Mouse (Mus musculus): ENCODE results near the gene Six6. TPM values are rescaled to one million over a fixed set of nuclear protein-coding genes. Genes with fewer than 3 reads are reported as not detected.

The Six6 gene
- polyA plus RNA-seq, 1 experiment, result not detected

DNA sequence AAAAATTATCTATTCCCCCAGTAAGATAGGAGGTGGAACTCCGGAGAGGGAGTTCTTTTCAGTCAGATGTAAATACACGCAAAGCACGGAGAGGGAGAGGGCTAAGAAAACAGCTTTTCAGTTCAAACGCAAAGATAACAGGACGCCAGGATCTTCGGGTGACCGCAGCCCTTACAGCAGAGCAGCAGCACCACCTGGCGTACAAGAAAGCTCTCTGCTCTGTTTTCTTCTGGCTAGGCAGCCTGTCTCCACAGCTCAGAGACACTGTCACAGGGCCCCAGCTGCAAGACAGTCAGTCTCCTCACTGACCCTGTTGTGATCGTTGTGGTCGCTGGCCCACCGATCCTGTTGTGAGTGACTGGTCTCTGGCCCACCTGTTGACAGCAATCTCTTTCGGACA lies 37.0 kb downstream of the Six6 start:
- Histone ChIP-seq H3K4me3 (ENCODE audit: low read depth, low read length) (no peak overlapping the region), H3K27ac (ENCODE audit: insufficient read depth, low read depth, low read length) (no peak overlapping the region), H3K4me1 (ENCODE audit: control insufficient read depth, insufficient read depth, insufficient read length, low read length) (no peaks in the 10 kb centered on the region), H3K27me3 (ENCODE audit: control insufficient read depth, insufficient read depth, low read length) (peaks cover 2% of the 10 kb centered on the region; the same call in 1 of the 2 replicates), H3K36me3 (ENCODE audit: control insufficient read depth, insufficient read depth, low read length) (no peaks in the 10 kb centered on the region)
- TF ChIP-seq POLR2A (IDR thresholded peaks at IDR 0.05; ENCODE audit: low read depth, low read length) (no peak), CTCF (IDR thresholded peaks at IDR 0.05; ENCODE audit: extremely low read depth, insufficient read length, insufficient replicate concordance, low read depth, low read length) (peak; percentile 69)
- 4% methylated on average over 12 of the region's 12 CpGs for WGBS

GRCm38 (mm10) chr12:72977851-72978250 lies 38.2 kb downstream of the Six6 start:
- no peaks in the 10 kb centered on the region for H3K36me3 ChIP-seq (ENCODE audit: control insufficient read depth, insufficient read depth, low read length)
- H3K4me3 ChIP-seq (ENCODE audit: low read depth, low read length), result no peak overlapping the region
- no peak for TF ChIP-seq POLR2A (IDR thresholded peaks at IDR 0.05; ENCODE audit: low read depth, low read length)
- no peak for TF ChIP-seq CTCF (IDR thresholded peaks at IDR 0.05; ENCODE audit: extremely low read depth, insufficient read length, insufficient replicate concordance, low read depth, low read length)
- 0 out of 2 replicates have a peak, but pooled peaks cover 2% of the 10 kb centered on the region for H3K27me3 ChIP-seq (ENCODE audit: control insufficient read depth, insufficient read depth, low read length)
- H3K4me1 ChIP-seq (ENCODE audit: control insufficient read depth, insufficient read depth, insufficient read length, low read length), result no peaks in the 10 kb centered on the region
- no peak overlapping the region for H3K27ac ChIP-seq (ENCODE audit: insufficient read depth, low read depth, low read length)
- 79% methylated on average over 3 of the region's 3 CpGs for WGBS

- 55% methylated on average over 5 of the region's 5 CpGs for WGBS
- Histone ChIP-seq H3K4me1 (ENCODE audit: control insufficient read depth, insufficient read depth, insufficient read length, low read length) (no peaks in the 10 kb centered on the region), H3K27ac (ENCODE audit: insufficient read depth, low read depth, low read length) (no peak overlapping the region), H3K36me3 (ENCODE audit: control insufficient read depth, insufficient read depth, low read length) (no peaks in the 10 kb centered on the region), H3K27me3 (ENCODE audit: control insufficient read depth, insufficient read depth, low read length) (0 out of 2 replicates have a peak, but pooled peaks cover 2% of the 10 kb centered on the region), H3K4me3 (ENCODE audit: low read depth, low read length) (no peak overlapping the region)
- no peak for TF ChIP-seq POLR2A (IDR thresholded peaks at IDR 0.05; ENCODE audit: low read depth, low read length)
- TF ChIP-seq CTCF (IDR thresholded peaks at IDR 0.05; ENCODE audit: extremely low read depth, insufficient read length, insufficient replicate concordance, low read depth, low read length), result no peak
Measured at GRCm38 (mm10) chr12:72979236-72979635, 39.5 kb downstream of the Six6 start.

GRCm38 (mm10) chr12:72982616-72983015 lies 42.9 kb downstream of the Six6 start:
- H3K27me3 ChIP-seq (ENCODE audit: control insufficient read depth, insufficient read depth, low read length), result no peaks in the 10 kb centered on the region
- H3K4me1 ChIP-seq (ENCODE audit: control insufficient read depth, insufficient read depth, insufficient read length, low read length), result no peaks in the 10 kb centered on the region
- 63% methylated on average over 10 of the region's 10 CpGs for WGBS
- H3K36me3 ChIP-seq (ENCODE audit: control insufficient read depth, insufficient read depth, low read length), result no peaks in the 10 kb centered on the region
- no peak overlapping the region for H3K4me3 ChIP-seq (ENCODE audit: low read depth, low read length)
- TF ChIP-seq CTCF (IDR thresholded peaks at IDR 0.05; ENCODE audit: extremely low read depth, insufficient read length, insufficient replicate concordance, low read depth, low read length) (no peak), POLR2A (IDR thresholded peaks at IDR 0.05; ENCODE audit: low read depth, low read length) (no peak)
- no peak overlapping the region for H3K27ac ChIP-seq (ENCODE audit: insufficient read depth, low read depth, low read length)

DNA sequence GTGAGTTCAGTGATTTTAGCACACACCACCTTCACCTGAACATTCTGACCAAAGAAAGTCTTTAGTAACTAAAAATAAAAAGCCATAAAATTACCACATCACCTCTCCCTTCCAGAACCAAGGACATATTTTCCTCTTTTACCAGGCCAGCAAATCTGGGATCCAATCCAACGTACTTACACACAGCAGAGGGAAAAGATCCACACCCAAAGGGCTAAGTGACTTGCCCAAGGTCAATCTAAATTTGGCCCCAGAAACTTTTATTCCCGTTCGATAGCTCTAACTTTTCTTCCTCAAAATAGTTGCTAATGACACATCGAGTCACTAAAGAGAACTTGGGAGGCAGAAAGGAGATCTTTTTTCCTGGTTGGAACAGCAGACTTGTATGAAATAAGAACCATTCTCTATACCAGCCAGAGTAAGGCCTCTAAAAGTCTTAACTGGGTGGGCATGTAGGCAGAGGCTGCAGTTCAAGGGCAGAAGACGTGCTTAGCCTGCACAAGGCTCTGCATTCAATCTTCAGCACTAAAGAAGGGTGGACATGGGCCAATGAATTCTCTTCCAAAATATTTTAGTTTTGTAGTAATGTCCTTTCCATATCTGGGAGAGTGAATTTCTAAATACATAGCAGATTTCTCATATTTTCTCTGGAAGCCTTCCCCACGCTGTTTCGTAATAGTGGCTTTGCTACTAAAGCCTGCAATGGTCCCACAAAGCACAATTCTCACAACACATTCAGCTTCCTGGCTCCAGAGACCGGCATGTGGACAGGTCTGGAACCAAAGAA lies 43.6 kb downstream of the Six6 start:
- no peak for TF ChIP-seq CTCF (IDR thresholded peaks at IDR 0.05; ENCODE audit: extremely low read depth, insufficient read length, insufficient replicate concordance, low read depth, low read length)
- TF ChIP-seq POLR2A (IDR thresholded peaks at IDR 0.05; ENCODE audit: low read depth, low read length), result no peak
- WGBS, result 57% methylated on average over 8 of the region's 8 CpGs
- Histone ChIP-seq H3K36me3 (ENCODE audit: control insufficient read depth, insufficient read depth, low read length) (no peaks in the 10 kb centered on the region), H3K27me3 (ENCODE audit: control insufficient read depth, insufficient read depth, low read length) (no peaks in the 10 kb centered on the region), H3K27ac (ENCODE audit: insufficient read depth, low read depth, low read length) (no peak overlapping the region), H3K4me1 (ENCODE audit: control insufficient read depth, insufficient read depth, insufficient read length, low read length) (no peaks in the 10 kb centered on the region), H3K4me3 (ENCODE audit: low read depth, low read length) (no peak overlapping the region)

Other genes starting within 250 kb of the Six6 start
- gene Ppm1a, start 182.4 kb upstream of the Six6 start, polyA plus RNA-seq (2012; rRNA removed), result 10.4 and 34.7 TPM in 2 replicates
- gene 4930447C04Rik, start 882 bp downstream of the Six6 start, polyA plus RNA-seq (2012; rRNA removed), result not detected in 2 replicates
- not detected in 2 replicates for gene Six1, start 114.0 kb downstream of the Six6 start, polyA plus RNA-seq (2012; rRNA removed)
- gene Six4, start 173.6 kb downstream of the Six6 start, polyA plus RNA-seq (2012; rRNA removed), result 0.03 and 0.08 TPM in 2 replicates
- gene Mnat1, start 183.8 kb downstream of the Six6 start, polyA plus RNA-seq (2012; rRNA removed), result 0.60 and 1.7 TPM in 2 replicates